Mouse (Mus musculus) CH12.LX (cell line): ENCODE results near the gene Rplp1. TPM values are rescaled to one million over a fixed set of nuclear protein-coding genes. Genes with fewer than 3 reads are reported as not detected.
A peak's percentile ranks its signal among the peaks of the same experiment; 100 is the strongest.

Experiments
- DNase-seq: peaks from one replicate; pipeline ENCODE4 v3.0.0-alpha.2; 2013; ENCODE audit errors: extremely low read depth
- H3K27ac ChIP-seq: 2 replicates; pipeline ENCODE4 v1.5.1; 2012; ENCODE audit warnings: low read depth, mild to moderate bottlenecking, control low read depth, moderate library complexity; ENCODE audit not compliant: insufficient read depth
- H3K27me3 ChIP-seq: replicated peaks from 2 replicates; pipeline ENCODE3; 2012; ENCODE audit warnings: inconsistent platforms
- H3K36me3 ChIP-seq, 2 experiments: replicated peaks in 1 of 2; 2 replicates each; pipeline versions ENCODE3 to v1.6.1; 2012; ENCODE audit warnings: inconsistent platforms in 1 of 2, low read length in 1 of 2, mild to moderate bottlenecking in 1 of 2, mixed read lengths in 1 of 2, moderate library complexity in 1 of 2; ENCODE audit not compliant: control insufficient read depth in 1 of 2, insufficient read depth in 1 of 2
- H3K4me1 ChIP-seq, 2 experiments: 2 replicates each; pipeline ENCODE4 v1.6.1; 2012; ENCODE audit warnings: inconsistent platforms in 1 of 2, moderate library complexity in 1 of 2; ENCODE audit not compliant: insufficient read depth in 2 of 2, control insufficient read depth in 1 of 2
- H3K4me2 ChIP-seq: 2 replicates; pipeline ENCODE4 v1.6.1; 2012; ENCODE audit warnings: low read depth, mild to moderate bottlenecking, control low read depth; ENCODE audit not compliant: poor library complexity, insufficient read depth, severe bottlenecking
- H3K4me3 ChIP-seq, 3 experiments: fragments of 150-350 bp in 1 of 3; sonication (generic) in 1 of 3; replicated peaks in 1 of 3; 2 replicates each; pipeline versions ENCODE3 to v1.5.1; 2011 to 2012; ENCODE audit warnings: low read depth in 2 of 3, low read length in 2 of 3, mild to moderate bottlenecking in 2 of 3, moderate library complexity in 2 of 3, control low read depth in 1 of 3, improper control_type of control experiment in 1 of 3, inconsistent platforms in 1 of 3, mixed read lengths in 1 of 3; ENCODE audit not compliant: poor library complexity in 1 of 3
- H3K79me2 ChIP-seq: replicated peaks from 2 replicates; pipeline ENCODE4 v1.6.1; 2012; ENCODE audit warnings: mild to moderate bottlenecking, moderate library complexity; ENCODE audit not compliant: control insufficient read depth, poor library complexity, insufficient read depth, severe bottlenecking; ENCODE audit errors: extremely low read depth
- H3K9ac ChIP-seq: 2 replicates; pipeline ENCODE4 v1.6.1; 2012; ENCODE audit warnings: low read depth, mild to moderate bottlenecking, control low read depth, moderate library complexity; ENCODE audit not compliant: insufficient read depth
- H3K9me3 ChIP-seq: replicated peaks from 2 replicates; pipeline ENCODE3; 2012; ENCODE audit warnings: low read length, inconsistent platforms, mixed read lengths
- CHD2 ChIP-seq: IDR thresholded peaks from 2 replicates; pipeline ENCODE4 v1.6.1; 2011; ENCODE audit warnings: low read length, improper control_type of control experiment
- E2F4 ChIP-seq: IDR thresholded peaks from 2 replicates; pipeline ENCODE4 v1.6.1; 2011; ENCODE audit warnings: low read depth, low read length, improper control_type of control experiment; ENCODE audit not compliant: insufficient replicate concordance
- ELF1 ChIP-seq: IDR thresholded peaks from 2 replicates; pipeline ENCODE4 v1.6.1; 2014; ENCODE audit warnings: low read depth, mild to moderate bottlenecking, inconsistent platforms, low read length, improper control_type of control experiment
- ETS1 ChIP-seq: conservative IDR thresholded peaks from 2 replicates; pipeline ENCODE4 v1.6.1; 2012; ENCODE audit warnings: low read depth, mild to moderate bottlenecking, inconsistent platforms, low read length, improper control_type of control experiment, moderate library complexity
- GABPA ChIP-seq: IDR thresholded peaks from 2 replicates; pipeline ENCODE4 v1.6.1; 2012; ENCODE audit warnings: low read depth, low read length, improper control_type of control experiment, inconsistent platforms; ENCODE audit not compliant: insufficient replicate concordance
- IRF4 ChIP-seq: IDR thresholded peaks from 2 replicates; pipeline ENCODE4 v1.6.1; 2014; ENCODE audit warnings: low read depth, mild to moderate bottlenecking, inconsistent platforms, low read length, improper control_type of control experiment
- JUN ChIP-seq: IDR thresholded peaks from 2 replicates; pipeline ENCODE4 v1.6.1; 2011; ENCODE audit warnings: low read depth, mild to moderate bottlenecking, low read length, improper control_type of control experiment, moderate library complexity; ENCODE audit not compliant: insufficient read depth
- KAT2A ChIP-seq: IDR thresholded peaks from 2 replicates; pipeline ENCODE4 v1.6.1; 2012; ENCODE audit warnings: low read length, improper control_type of control experiment, inconsistent platforms; ENCODE audit not compliant: insufficient replicate concordance
- MAFK ChIP-seq: IDR thresholded peaks from 2 replicates; pipeline ENCODE4 v1.6.1; 2011; ENCODE audit warnings: low read length, improper control_type of control experiment; ENCODE audit not compliant: insufficient replicate concordance
- MXI1 ChIP-seq: IDR thresholded peaks from 2 replicates; pipeline ENCODE4 v1.6.1; 2011; ENCODE audit warnings: mild to moderate bottlenecking, low read depth, low read length, improper control_type of control experiment
- MYC ChIP-seq: IDR thresholded peaks from 2 replicates; pipeline ENCODE4 v1.6.1; 2011; ENCODE audit warnings: low read depth, mild to moderate bottlenecking, improper control_type of control experiment, low read length
- NRF1 ChIP-seq: IDR thresholded peaks from 2 replicates; pipeline ENCODE4 v1.6.1; 2014; ENCODE audit warnings: low read depth, mild to moderate bottlenecking, inconsistent platforms, low read length, improper control_type of control experiment, moderate library complexity
- RAD21 ChIP-seq: IDR thresholded peaks from 2 replicates; pipeline ENCODE4 v1.6.1; 2011; ENCODE audit warnings: low read depth, mild to moderate bottlenecking, low read length, improper control_type of control experiment, moderate library complexity
- SIN3A ChIP-seq: IDR thresholded peaks from 2 replicates; pipeline ENCODE4 v1.6.1; 2012; ENCODE audit warnings: low read length, improper control_type of control experiment, inconsistent platforms
- UBTF ChIP-seq: IDR thresholded peaks from 2 replicates; pipeline ENCODE4 v1.6.1; 2012; ENCODE audit warnings: low read depth, mild to moderate bottlenecking, inconsistent platforms, low read length, improper control_type of control experiment, moderate library complexity
- ZKSCAN1 ChIP-seq: IDR thresholded peaks from 2 replicates; pipeline ENCODE4 v1.6.1; 2012; ENCODE audit warnings: low read depth, inconsistent platforms, low read length, improper control_type of control experiment, borderline replicate concordance
- ZNF384 ChIP-seq: IDR thresholded peaks from 2 replicates; pipeline ENCODE4 v1.6.1; 2012; ENCODE audit warnings: low read depth, low read length, improper control_type of control experiment, inconsistent platforms
- dilution Hi-C: fragments of 300-500 bp; cut with MboI; formaldehyde crosslinking; loops from 2 replicates; pipeline ENCODE4 v1.14.3; 2020; ENCODE audit warnings: low sequenced_read_pairs; ENCODE audit not compliant: extremely low pct_unique_long_range_greater_than_20kb, extremely low pct_ligation_motif_present
- in situ Hi-C: fragments of 300-500 bp; cut with MboI; formaldehyde crosslinking; loops from 3 replicates; pipeline ENCODE4 v1.14.3; 2019; ENCODE audit warnings: low sequenced_read_pairs, low pct_ligation_motif_present, low pct_unique_long_range_greater_than_20kb, mixed read lengths
- polyA plus RNA-seq: library from polyadenylated mRNA; unstranded; fragments of >175 nt; gene quantifications from 2 replicates; pipeline ENCODE4 v1.2.1, GENCODE M21; 2012; ENCODE audit warnings: low read depth; ENCODE audit not compliant: insufficient read length
- total RNA-seq, 2 experiments: library from RNA; depleted of rRNA; stranded (reverse); fragments of 300-350 nt in 1 of 2; fragments of >200 nt in 1 of 2; gene quantifications; 2 replicates each; pipeline ENCODE4 v1.2.3; 2012 to 2014

Rplp1 gene
- total and polyA plus RNA-seq, 3 experiments, result 6,276 to 13,782 (median 7,835) TPM

GRCm38 (mm10) chr9:61946623-61947401 lies 32.5 kb upstream of the Rplp1 start, which contains the start of gene Kif23 (continued):
- TF ChIP-seq RAD21, result peak; percentile 46
- peak; percentile 66 for TF ChIP-seq ZNF384
- no peak for TF ChIP-seq ZKSCAN1
- peak; percentile 52 for TF ChIP-seq MYC
- TF ChIP-seq GABPA, result no peak
- 0 out of 2 replicates have a peak, but pooled peaks have one; percentile 77 for TF ChIP-seq E2F4
- TF ChIP-seq JUN, result no peak; the same call in 1 of the 2 replicates
- TF ChIP-seq KAT2A, result 0 out of 2 replicates have a peak, but pooled peaks have one; percentile 55
- peak; percentile 96; the same call in 1 of the 2 replicates for TF ChIP-seq SIN3A
- peak; percentile 66 for TF ChIP-seq NRF1
- TF ChIP-seq CHD2, result 0 out of 2 replicates have a peak, but pooled peaks have one; percentile 25
- TF ChIP-seq MAFK, result no peak

GRCm38 (mm10) chr9:61945973-61946611 lies 31.8 kb upstream of the Rplp1 start:
- TF ChIP-seq ELF1, result no peak
- TF ChIP-seq ZNF384, result peak; percentile 81
- TF ChIP-seq MXI1, result 0 out of 2 replicates have a peak, but pooled peaks have one; percentile 23
- TF ChIP-seq IRF4, result no peak
- TF ChIP-seq UBTF, result 0 out of 2 replicates have a peak, but pooled peaks have one; percentile 41
- TF ChIP-seq ETS1, result no peak
- no peaks in the 10 kb centered on the region for H3K27me3 ChIP-seq
- H3K27ac ChIP-seq, result peak overlapping the region; percentile 57; the same call in 1 of the 2 replicates
- peaks cover 9 to 35% of the 10 kb centered on the region in 2 experiments for H3K36me3 ChIP-seq
- H3K79me2 ChIP-seq, result peaks cover 23% of the 10 kb centered on the region
- peak overlapping the region; percentile 38 for H3K4me2 ChIP-seq
- in situ Hi-C loops, result loop anchor here (5.0 to 10.0 kb wide), 2 partner anchors 36 to 299 kb away; no protein-coding TSS in a partner anchor
- peaks cover 0 to 38% of the 10 kb centered on the region in 2 experiments; a peak in 2 of 4 replicates for H3K4me1 ChIP-seq
- H3K4me3 ChIP-seq, result peak overlapping the region; percentile 75 to 90 (median 88)
- DNase-seq, result no peak
- H3K9ac ChIP-seq, result peak overlapping the region; percentile 66
- H3K9me3 ChIP-seq, result no peaks in the 10 kb centered on the region
- dilution Hi-C loops, result no loop called here
